Mouse (Mus musculus) lung, adult 2 months (tissue): ENCODE data around the gene Itga7.

Experiments used
- CTCF ChIP-seq: fragments of 200-500 bp; IDR thresholded peaks from 2 replicates; pipeline ENCODE4 v1.5.1; 2011; ENCODE audit warnings: mild to moderate bottlenecking, low read length, control low read depth; ENCODE audit not compliant: insufficient read depth
- POLR2A ChIP-seq: fragments of 200-500 bp; IDR thresholded peaks from 2 replicates; pipeline ENCODE4 v1.6.1; 2011; ENCODE audit warnings: low read depth, mild to moderate bottlenecking, control low read depth, low read length, borderline replicate concordance; ENCODE audit errors: extremely low read depth

GRCm38 (mm10) chr10:128933976-128934721 lies 531 bp downstream of the Itga7 start:
- TF ChIP-seq POLR2A = no peak
- TF ChIP-seq CTCF = no peak
